Mouse (Mus musculus): ENCODE results near the gene Bsn. TPM values are rescaled to one million over a fixed set of nuclear protein-coding genes. Genes with fewer than 3 reads are reported as not detected.

Gene Bsn
- polyA plus RNA-seq, 1 experiment from 2014 or later = 17.9 TPM

GRCm38 (mm10) chr9:108095949-108096712 is 94.1 kb downstream of the Bsn start:
- no peak overlapping the region for H3K9ac ChIP-seq (replicated peaks; ENCODE audit: low read depth, low read length)
- H3K9me3 ChIP-seq (ENCODE audit: control insufficient read depth, low read length) = no peaks in the 10 kb centered on the region
- H3K36me3 ChIP-seq (ENCODE audit: control insufficient read depth, insufficient read depth, low read length) = peaks cover 28% of the 10 kb centered on the region
- H3K4me1 ChIP-seq (ENCODE audit: control insufficient read depth, insufficient read depth, low read length) = peaks cover 13% of the 10 kb centered on the region
- no peak overlapping the region for H3K4me2 ChIP-seq (ENCODE audit: low read depth, low read length)
- WGBS = 58% methylated on average over 10 of the region's 10 CpGs
- H3K27me3 ChIP-seq (ENCODE audit: control insufficient read depth, insufficient read depth, low read length) = no peaks in the 10 kb centered on the region
- H3K27ac ChIP-seq (ENCODE audit: low read depth, low read length) = no peak overlapping the region
- no peak for ATAC-seq (ENCODE audit: low read depth)
- H3K4me3 ChIP-seq (ENCODE audit: low read depth, low read length) = no peak overlapping the region

- H3K4me1 ChIP-seq (ENCODE audit: control insufficient read depth, insufficient read depth, low read length) = peaks cover 13% of the 10 kb centered on the region
- no peaks in the 10 kb centered on the region for H3K9me3 ChIP-seq (ENCODE audit: control insufficient read depth, low read length)
- H3K27me3 ChIP-seq (ENCODE audit: control insufficient read depth, insufficient read depth, low read length) = no peaks in the 10 kb centered on the region
- H3K9ac ChIP-seq (replicated peaks; ENCODE audit: low read depth, low read length) = no peak overlapping the region
- ATAC-seq (ENCODE audit: low read depth) = no peak
- H3K36me3 ChIP-seq (ENCODE audit: control insufficient read depth, insufficient read depth, low read length) = peaks cover 34% of the 10 kb centered on the region
- 19% methylated on average over 3 of the region's 3 CpGs for WGBS
- H3K27ac ChIP-seq (ENCODE audit: low read depth, low read length) = no peak overlapping the region
- peak overlapping the region; percentile 62 for H3K4me2 ChIP-seq (ENCODE audit: low read depth, low read length)
- H3K4me3 ChIP-seq (ENCODE audit: low read depth, low read length) = peak overlapping the region; percentile 67; the same call in 1 of the 2 replicates
Observed at GRCm38 (mm10) chr9:108095518-108095917, 94.7 kb downstream of the Bsn start.

GRCm38 (mm10) chr9:108094998-108095411 is 95.2 kb downstream of the Bsn start:
- peaks cover 38% of the 10 kb centered on the region for H3K36me3 ChIP-seq (ENCODE audit: control insufficient read depth, insufficient read depth, low read length)
- ATAC-seq (ENCODE audit: low read depth) = peak; percentile 42

GRCm38 (mm10) chr9:108094184-108094941 is 95.8 kb downstream of the Bsn start, which contains the start of gene Apeh:
Apeh (minus strand) TSS chr9:108094606.
- peak within 1 kb of the TSS; percentile 67 for H3K4me3 ChIP-seq (ENCODE audit: low read depth, low read length)
- H3K27ac ChIP-seq (ENCODE audit: low read depth, low read length) = peak within 1 kb of the TSS; percentile 69
- peak within 1 kb of the TSS; percentile 72 for H3K9ac ChIP-seq (replicated peaks; ENCODE audit: low read depth, low read length)
- H3K4me1 ChIP-seq (ENCODE audit: control insufficient read depth, insufficient read depth, low read length) = peaks cover 13% of the 10 kb centered on the region
- peak; percentile 93 for ATAC-seq (ENCODE audit: low read depth)
- WGBS = under 1% methylated on average over 52 of the region's 52 CpGs
- H3K4me2 ChIP-seq (ENCODE audit: low read depth, low read length) = peak within 1 kb of the TSS; percentile 62
- no peaks in the 10 kb centered on the region for H3K27me3 ChIP-seq (ENCODE audit: control insufficient read depth, insufficient read depth, low read length)
- no peaks in the 10 kb centered on the region for H3K9me3 ChIP-seq (ENCODE audit: control insufficient read depth, low read length)
- peaks cover 44% of the 10 kb centered on the region for H3K36me3 ChIP-seq (ENCODE audit: control insufficient read depth, insufficient read depth, low read length)

More at GRCm38 (mm10) chr9:108094998-108095411, 95.2 kb downstream of the Bsn start:
- peak overlapping the region; percentile 69 for H3K27ac ChIP-seq (ENCODE audit: low read depth, low read length)
- peak overlapping the region; percentile 72; the same call in 1 of the 2 replicates for H3K9ac ChIP-seq (replicated peaks; ENCODE audit: low read depth, low read length)
- H3K4me1 ChIP-seq (ENCODE audit: control insufficient read depth, insufficient read depth, low read length) = peaks cover 13% of the 10 kb centered on the region
- H3K4me3 ChIP-seq (ENCODE audit: low read depth, low read length) = peak overlapping the region; percentile 67
- under 1% methylated on average over 16 of the region's 16 CpGs for WGBS
- H3K4me2 ChIP-seq (ENCODE audit: low read depth, low read length) = peak overlapping the region; percentile 62
- no peaks in the 10 kb centered on the region for H3K9me3 ChIP-seq (ENCODE audit: control insufficient read depth, low read length)
- no peaks in the 10 kb centered on the region for H3K27me3 ChIP-seq (ENCODE audit: control insufficient read depth, insufficient read depth, low read length)

- no peak for ATAC-seq (ENCODE audit: low read depth)
Observed at GRCm38 (mm10) chr9:108093586-108093985, 96.6 kb downstream of the Bsn start.

GRCm38 (mm10) chr9:108090611-108091120 is 99.5 kb downstream of the Bsn start:
- H3K4me2 ChIP-seq (ENCODE audit: low read depth, low read length) = no peak overlapping the region
- H3K4me1 ChIP-seq (ENCODE audit: control insufficient read depth, insufficient read depth, low read length) = peaks cover 9% of the 10 kb centered on the region
- no peak overlapping the region for H3K9ac ChIP-seq (replicated peaks; ENCODE audit: low read depth, low read length)
- no peak for ATAC-seq (ENCODE audit: low read depth)
- no peak overlapping the region for H3K4me3 ChIP-seq (ENCODE audit: low read depth, low read length)
- 94% methylated on average over 7 of the region's 7 CpGs for WGBS
- peaks cover 59% of the 10 kb centered on the region for H3K36me3 ChIP-seq (ENCODE audit: control insufficient read depth, insufficient read depth, low read length)
- H3K27me3 ChIP-seq (ENCODE audit: control insufficient read depth, insufficient read depth, low read length) = no peaks in the 10 kb centered on the region
- H3K9me3 ChIP-seq (ENCODE audit: control insufficient read depth, low read length) = no peaks in the 10 kb centered on the region
- no peak overlapping the region for H3K27ac ChIP-seq (ENCODE audit: low read depth, low read length)

More at GRCm38 (mm10) chr9:108093586-108093985, 96.6 kb downstream of the Bsn start:
- Histone ChIP-seq H3K4me1 (ENCODE audit: control insufficient read depth, insufficient read depth, low read length) (peaks cover 13% of the 10 kb centered on the region), H3K4me3 (ENCODE audit: low read depth, low read length) (peak overlapping the region; percentile 67), H3K4me2 (ENCODE audit: low read depth, low read length) (peak overlapping the region; percentile 62), H3K27me3 (ENCODE audit: control insufficient read depth, insufficient read depth, low read length) (no peaks in the 10 kb centered on the region), H3K27ac (ENCODE audit: low read depth, low read length) (no peak overlapping the region), H3K36me3 (ENCODE audit: control insufficient read depth, insufficient read depth, low read length) (peaks cover 46% of the 10 kb centered on the region), H3K9ac (replicated peaks; ENCODE audit: low read depth, low read length) (peak overlapping the region; percentile 72), H3K9me3 (ENCODE audit: control insufficient read depth, low read length) (no peaks in the 10 kb centered on the region)
- 69% methylated on average over 10 of the region's 10 CpGs for WGBS

- H3K36me3 ChIP-seq (ENCODE audit: control insufficient read depth, insufficient read depth, low read length) = peaks cover 51% of the 10 kb centered on the region
- H3K4me2 ChIP-seq (ENCODE audit: low read depth, low read length) = no peak overlapping the region
Observed at GRCm38 (mm10) chr9:108085261-108085660, 104.9 kb downstream of the Bsn start.

GRCm38 (mm10) chr9:108083561-108083960 is 106.6 kb downstream of the Bsn start:
- Histone ChIP-seq H3K36me3 (ENCODE audit: control insufficient read depth, insufficient read depth, low read length) (peaks cover 35% of the 10 kb centered on the region), H3K4me1 (ENCODE audit: control insufficient read depth, insufficient read depth, low read length) (peaks cover 2% of the 10 kb centered on the region), H3K27me3 (ENCODE audit: control insufficient read depth, insufficient read depth, low read length) (peaks cover 13% of the 10 kb centered on the region), H3K4me3 (ENCODE audit: low read depth, low read length) (no peak overlapping the region), H3K9ac (replicated peaks; ENCODE audit: low read depth, low read length) (no peak overlapping the region), H3K4me2 (ENCODE audit: low read depth, low read length) (no peak overlapping the region), H3K27ac (ENCODE audit: low read depth, low read length) (no peak overlapping the region), H3K9me3 (ENCODE audit: control insufficient read depth, low read length) (no peaks in the 10 kb centered on the region)
- 82% methylated on average over 6 of the region's 6 CpGs for WGBS
- ATAC-seq (ENCODE audit: low read depth) = no peak

More at GRCm38 (mm10) chr9:108085261-108085660, 104.9 kb downstream of the Bsn start:
- WGBS = 93% methylated on average over 4 of the region's 4 CpGs
- no peak overlapping the region for H3K27ac ChIP-seq (ENCODE audit: low read depth, low read length)
- no peak overlapping the region for H3K9ac ChIP-seq (replicated peaks; ENCODE audit: low read depth, low read length)
- peaks cover 13% of the 10 kb centered on the region for H3K27me3 ChIP-seq (ENCODE audit: control insufficient read depth, insufficient read depth, low read length)
- no peaks in the 10 kb centered on the region for H3K4me1 ChIP-seq (ENCODE audit: control insufficient read depth, insufficient read depth, low read length)
- H3K4me3 ChIP-seq (ENCODE audit: low read depth, low read length) = no peak overlapping the region
- no peak for ATAC-seq (ENCODE audit: low read depth)
- no peaks in the 10 kb centered on the region for H3K9me3 ChIP-seq (ENCODE audit: control insufficient read depth, low read length)

Data from neural tube, embryonic 14.5 days (tissue).